In the genomic region with DNA sequence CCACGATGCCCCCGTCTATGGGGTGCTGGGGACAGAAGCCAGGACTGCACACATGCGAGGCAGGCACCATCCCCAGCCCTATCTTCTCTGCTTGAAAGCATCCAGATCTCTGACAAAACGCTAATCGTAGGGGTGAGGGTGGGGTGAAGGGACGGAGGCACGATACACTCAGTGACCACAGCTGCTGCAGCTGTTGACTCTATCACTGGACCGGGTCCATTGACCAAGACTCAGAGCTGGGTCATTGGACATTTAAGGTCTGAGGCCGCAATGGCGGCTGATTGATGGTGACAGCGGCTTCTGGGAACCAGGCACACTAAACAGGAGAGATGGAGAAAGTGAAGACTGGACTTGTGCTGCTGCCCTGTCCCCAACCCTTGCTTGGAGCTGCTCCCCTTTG, we compare ENCODE assay signal across 19 mouse cellular contexts.
"Had no signal": no experiment of that assay in that cellular context is flagged by ENCODE, and none has a peak within 500 bp of the region (broad histone marks: within the 10 kb centered on the region; RNA-seq: fewer than 3 reads in every experiment).

No protein-coding gene starts in this region.

- H3K4me2 ChIP-seq: hindbrain, embryonic 15.5 days; liver, embryonic 13.5 days; midbrain, embryonic 12.5 days had no signal

- H3K9ac ChIP-seq: hindbrain, embryonic 15.5 days; liver, embryonic 13.5 days; midbrain, embryonic 12.5 days had no signal

- H3K9me3 ChIP-seq: hindbrain, embryonic 15.5 days; liver, embryonic 13.5 days; midbrain, embryonic 12.5 days had no signal

- H3K27ac ChIP-seq: hindbrain, embryonic 15.5 days; liver, embryonic 13.5 days; midbrain, embryonic 12.5 days; stomach, postnatal 0 days had no signal

- H3K27me3 ChIP-seq: liver, embryonic 13.5 days; megakaryocyte, embryonic 14.5 days had no signal

- ATAC-seq: intestine, postnatal 0 days; lung, postnatal 0 days had no signal

- H3K36me3 ChIP-seq: hindbrain, embryonic 15.5 days; liver, embryonic 13.5 days; midbrain, embryonic 12.5 days had no signal

- H3K4me1 ChIP-seq: megakaryocyte, embryonic 14.5 days had no signal

- H3K4me3 ChIP-seq: hindbrain, embryonic 15.5 days; liver, embryonic 13.5 days; megakaryocyte, embryonic 14.5 days; midbrain, embryonic 12.5 days; myocyte had no signal

- DNase-seq: kidney, adult 9 months; kidney, postnatal 36 days; left cerebral cortex, postnatal 4 days; liver, embryonic 13.5 days; lung, adult 2 months; lung, postnatal 36 days; right cerebral cortex, adult 18-20 months; right cerebral cortex, postnatal 14 days; right cerebral cortex, postnatal 4 days; thymus, adult 2 months; thymus, postnatal 14 days; thymus, postnatal 4 days had no signal
